Mouse (Mus musculus) cerebellum, adult 2 months (tissue): ENCODE data around the gene Mgarp. TPM values are rescaled to one million over a fixed set of nuclear protein-coding genes. Genes with fewer than 3 reads are reported as not detected.

ENCODE experiments used
- DNase-seq, 2 experiments: peaks; one replicate each; pipeline ENCODE4 v3.0.0; 2021
- H3K27ac ChIP-seq: fragments of 200-500 bp; 2 replicates; pipeline ENCODE4 v1.5.1; 2012; ENCODE audit warnings: low read length, control low read depth, inconsistent platforms; ENCODE audit not compliant: insufficient read depth
- H3K27me3 ChIP-seq: fragments of 200-500 bp; 2 replicates; pipeline ENCODE4 v1.6.1; 2012; ENCODE audit warnings: inconsistent platforms, mild to moderate bottlenecking, low read length, moderate library complexity; ENCODE audit not compliant: control insufficient read depth, insufficient read depth
- H3K4me1 ChIP-seq: fragments of 200-500 bp; 2 replicates; pipeline ENCODE4 v1.6.1; 2011; ENCODE audit warnings: low read length; ENCODE audit not compliant: control insufficient read depth, insufficient read depth
- H3K4me3 ChIP-seq: fragments of 200-500 bp; replicated peaks from 2 replicates; pipeline ENCODE3; 2011; ENCODE audit warnings: mild to moderate bottlenecking, low read depth, low read length, control low read depth; ENCODE audit not compliant: insufficient read depth
- CTCF ChIP-seq: fragments of 200-500 bp; IDR thresholded peaks from 2 replicates; pipeline ENCODE4 v1.5.1; 2011; ENCODE audit warnings: low read depth, mild to moderate bottlenecking, control low read depth, low read length, moderate library complexity, borderline replicate concordance; ENCODE audit not compliant: insufficient read depth
- POLR2A ChIP-seq: fragments of 200-500 bp; IDR thresholded peaks from 2 replicates; pipeline ENCODE4 v1.6.1; 2011; ENCODE audit warnings: low read length, control low read depth, borderline replicate concordance; ENCODE audit not compliant: insufficient read depth
- WGBS: fragments of 180-500 bp; shearing (Covaris S2); methylation state at CpG from one replicate; pipeline ENCODE4 v1.1.7; 2018; 5-methylcytosine and 5-hydroxymethylcytosine counted together
- polyA plus RNA-seq: library from polyadenylated mRNA; depleted of rRNA; stranded (reverse); fragments of >200 nt; gene quantifications from 2 replicates; pipeline ENCODE4 v1.2.3, GENCODE M21; 2012

Gene Mgarp
- polyA plus RNA-seq, 1 experiment = 2.0 TPM

GRCm38 (mm10) chr3:51387134-51387451 is 9.4 kb downstream of the Mgarp start:
- no peak overlapping the region for H3K4me3 ChIP-seq
- DNase-seq = no peak
- no peak for TF ChIP-seq CTCF
- TF ChIP-seq POLR2A = no peak
- no peak overlapping the region for H3K27ac ChIP-seq
- WGBS = 84% methylated on average over 3 of the region's 3 CpGs
- peaks cover 9% of the 10 kb centered on the region for H3K4me1 ChIP-seq
- no peaks in the 10 kb centered on the region for H3K27me3 ChIP-seq

- H3K27me3 ChIP-seq = no peaks in the 10 kb centered on the region
- H3K27ac ChIP-seq = no peak overlapping the region
- H3K4me3 ChIP-seq = no peak overlapping the region
- peaks cover 9% of the 10 kb centered on the region for H3K4me1 ChIP-seq
- no peak for TF ChIP-seq CTCF
- no peak for TF ChIP-seq POLR2A
- DNase-seq = no peak
- WGBS = 65% methylated on average over 12 of the region's 12 CpGs
Measured at GRCm38 (mm10) chr3:51386441-51387133, 10.0 kb downstream of the Mgarp start.

GRCm38 (mm10) chr3:51383409-51383808 is 13.1 kb downstream of the Mgarp start:
- peak; percentile 65 to 72 for DNase-seq
- Histone ChIP-seq H3K4me3 (no peak overlapping the region), H3K27me3 (no peaks in the 10 kb centered on the region), H3K27ac (no peak overlapping the region), H3K4me1 (peaks cover 6% of the 10 kb centered on the region; the same call in 1 of the 2 replicates)
- no peak for TF ChIP-seq POLR2A
- no peak for TF ChIP-seq CTCF
- WGBS = 17% methylated on average over 12 of the region's 12 CpGs

GRCm38 (mm10) chr3:51380660-51381014 is 15.9 kb downstream of the Mgarp start:
- Histone ChIP-seq H3K27ac (no peak overlapping the region), H3K27me3 (no peaks in the 10 kb centered on the region), H3K4me3 (no peak overlapping the region), H3K4me1 (0 out of 2 replicates have a peak, but pooled peaks cover 3% of the 10 kb centered on the region)
- TF ChIP-seq POLR2A = no peak
- TF ChIP-seq CTCF = no peak
- DNase-seq = no peak
- 82% methylated on average over 2 of the region's 5 CpGs for WGBS

GRCm38 (mm10) chr3:51379786-51380659 is 16.5 kb downstream of the Mgarp start:
- no peak overlapping the region for H3K4me3 ChIP-seq
- no peak overlapping the region for H3K27ac ChIP-seq
- 66% methylated on average over 5 of the region's 5 CpGs for WGBS
- H3K4me1 ChIP-seq = 0 out of 2 replicates have a peak, but pooled peaks cover 3% of the 10 kb centered on the region
- TF ChIP-seq CTCF (no peak), POLR2A (no peak)
- H3K27me3 ChIP-seq = no peaks in the 10 kb centered on the region
- DNase-seq = no peak

- no peak for DNase-seq
- Histone ChIP-seq H3K27ac (no peak overlapping the region), H3K27me3 (no peaks in the 10 kb centered on the region), H3K4me3 (peak overlapping the region; percentile 23), H3K4me1 (0 out of 2 replicates have a peak, but pooled peaks cover 3% of the 10 kb centered on the region)
- TF ChIP-seq CTCF (no peak), POLR2A (no peak)
- 82% methylated on average over 3 of the region's 3 CpGs for WGBS
Measured at GRCm38 (mm10) chr3:51378665-51378946, 17.9 kb downstream of the Mgarp start.

- peak overlapping the region; percentile 23 for H3K4me3 ChIP-seq
- H3K27ac ChIP-seq = no peak overlapping the region
- DNase-seq = peak in 1 of 2 experiments; percentile 31
- TF ChIP-seq CTCF (peak; percentile 35; the same call in 1 of the 2 replicates), POLR2A (no peak)
- 0 out of 2 replicates have a peak, but pooled peaks cover 3% of the 10 kb centered on the region for H3K4me1 ChIP-seq
- 38% methylated on average over 31 of the region's 31 CpGs for WGBS
- no peaks in the 10 kb centered on the region for H3K27me3 ChIP-seq
Measured at GRCm38 (mm10) chr3:51377878-51378664, 18.5 kb downstream of the Mgarp start.
